Mouse (Mus musculus) heart, embryonic 14.5 days (tissue): ENCODE results near the gene Vmn1r20. TPM values are rescaled to one million over a fixed set of nuclear protein-coding genes. Genes with fewer than 3 reads are reported as not detected.
"Not testable (repeated sequence)": the region's sequence is repeated elsewhere in the genome, so short reads cannot be mapped to it uniquely, and the experiment has no call there.

Source experiments
- ATAC-seq: fragments of 200-750 bp; cut with Nextera tagmentation; 2 replicates; pipeline ENCODE4 v1.8.0; 2017; ENCODE audit warnings: low read depth, moderate TSS enrichment; ENCODE audit not compliant: insufficient number of reproducible peaks, insufficient read depth, low FRiP score
- H3K27ac ChIP-seq, 2 experiments: fragments of 200-500 bp in 1 of 2; fragments of 300-500 bp in 1 of 2; sonication (generic) in 1 of 2; replicated peaks in 1 of 2; 2 replicates each; pipeline ENCODE4 v1.5.1; 2012 to 2014; ENCODE audit warnings: low read depth in 2 of 2, low read length in 2 of 2, control low read depth in 1 of 2, mild to moderate bottlenecking in 1 of 2, mixed read lengths in 1 of 2; ENCODE audit not compliant: control insufficient read depth in 1 of 2, insufficient read depth in 1 of 2
- H3K27me3 ChIP-seq: fragments of 300-500 bp; sonication (generic); 2 replicates; pipeline ENCODE4 v1.6.1; 2014; ENCODE audit warnings: mild to moderate bottlenecking, low read length, control low read depth; ENCODE audit not compliant: control insufficient read depth, insufficient read depth
- H3K36me3 ChIP-seq: fragments of 300-500 bp; sonication (generic); 2 replicates; pipeline ENCODE4 v1.6.1; 2014; ENCODE audit warnings: mild to moderate bottlenecking, control low read depth, low read length, mixed read lengths; ENCODE audit not compliant: control insufficient read depth, insufficient read depth
- H3K4me1 ChIP-seq, 2 experiments: fragments of 200-500 bp in 1 of 2; fragments of 300-500 bp in 1 of 2; sonication (generic) in 1 of 2; 2 replicates each; pipeline ENCODE4 v1.6.1; 2012 to 2014; ENCODE audit warnings: low read length in 2 of 2, control low read depth in 1 of 2, mixed read lengths in 1 of 2; ENCODE audit not compliant: control insufficient read depth in 2 of 2, insufficient read depth in 2 of 2
- H3K4me2 ChIP-seq: fragments of 300-500 bp; sonication (generic); 2 replicates; pipeline ENCODE4 v1.6.1; 2014; ENCODE audit warnings: mild to moderate bottlenecking, low read length
- H3K4me3 ChIP-seq, 2 experiments: fragments of 200-500 bp in 1 of 2; fragments of 300-500 bp in 1 of 2; sonication (generic) in 1 of 2; 2 replicates each; pipeline ENCODE4 v1.5.1; 2012 to 2014; ENCODE audit warnings: low read length in 2 of 2, mild to moderate bottlenecking in 2 of 2, control low read depth in 1 of 2, low read depth in 1 of 2, moderate library complexity in 1 of 2; ENCODE audit not compliant: control insufficient read depth in 1 of 2, insufficient read depth in 1 of 2
- H3K9ac ChIP-seq: fragments of 300-500 bp; sonication (generic); 2 replicates; pipeline ENCODE4 v1.6.1; 2014; ENCODE audit warnings: mild to moderate bottlenecking, low read length
- H3K9me3 ChIP-seq: fragments of 300-500 bp; sonication (generic); 2 replicates; pipeline ENCODE4 v1.6.1; 2016; ENCODE audit warnings: low read length, control low read depth; ENCODE audit not compliant: control insufficient read depth
- WGBS: fragments of 180-500 bp; shearing (Covaris S2); extraction: QIAGEN DNeasy Blood & Tissue Kit; methylation state at CpG from one replicate; pipeline ENCODE4 v1.1.7; 2014; 5-methylcytosine and 5-hydroxymethylcytosine counted together
- polyA plus RNA-seq: library from polyadenylated mRNA; unstranded; fragments of >200 nt; fragmentation: Nextera tagmentation; extraction: Ambion mirVana; gene quantifications from 2 replicates; pipeline ENCODE4 v1.2.1, GENCODE M21; 2014

The Vmn1r20 gene
- not detected in 2 replicates for polyA plus RNA-seq

- H3K27me3 ChIP-seq: no peaks in the 10 kb centered on the region
- H3K9me3 ChIP-seq: no peaks in the 10 kb centered on the region
- H3K4me2 ChIP-seq: no peak within 1 kb of the TSS
- H3K4me1 ChIP-seq: no peaks in the 10 kb centered on the region
- H3K36me3 ChIP-seq: no peaks in the 10 kb centered on the region
- 41% methylated on average over 1 of the region's 1 CpGs for WGBS
- no peak for ATAC-seq
- no peak within 1 kb of the TSS for H3K9ac ChIP-seq
- no peak within 1 kb of the TSS for H3K4me3 ChIP-seq
- H3K27ac ChIP-seq: no peak within 1 kb of the TSS
Measured at GRCm38 (mm10) chr6:57428630-57429029, at the start of gene Vmn1r20. Gene Vmn1r20 (plus strand): TSS chr6:57428930.

DNA sequence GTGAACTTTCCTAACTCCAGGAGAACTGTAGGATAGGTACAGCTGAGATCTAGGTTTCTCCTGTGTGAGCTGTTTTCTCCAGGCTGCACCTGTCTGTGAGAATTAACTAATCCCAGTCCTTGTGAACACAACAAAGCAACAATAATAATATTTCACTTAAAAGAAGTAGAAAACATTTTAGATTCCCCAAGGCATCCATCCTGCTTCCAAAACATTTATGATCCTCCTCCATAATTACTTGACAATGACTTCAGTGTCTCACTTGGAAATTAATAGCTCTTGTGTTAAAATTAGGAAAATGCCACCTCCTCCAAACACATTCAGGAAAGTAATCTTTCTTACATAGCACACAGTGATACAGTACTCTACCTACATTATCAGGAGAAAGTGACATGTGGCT lies 33.0 kb upstream of the Vmn1r20 start, which contains the start of gene Vmn1r18:
Gene Vmn1r18, minus strand, starts transcription at position 101 of the 400 bp plus-strand sequence.
- Histone ChIP-seq H3K27ac (no peak within 1 kb of the TSS), H3K4me1 (no peaks in the 10 kb centered on the region), H3K4me3 (no peak within 1 kb of the TSS), H3K36me3 (no peaks in the 10 kb centered on the region), H3K9me3 (no peaks in the 10 kb centered on the region), H3K4me2 (no peak within 1 kb of the TSS), H3K9ac (no peak within 1 kb of the TSS), H3K27me3 (no peaks in the 10 kb centered on the region)
- no peak for ATAC-seq

DNA sequence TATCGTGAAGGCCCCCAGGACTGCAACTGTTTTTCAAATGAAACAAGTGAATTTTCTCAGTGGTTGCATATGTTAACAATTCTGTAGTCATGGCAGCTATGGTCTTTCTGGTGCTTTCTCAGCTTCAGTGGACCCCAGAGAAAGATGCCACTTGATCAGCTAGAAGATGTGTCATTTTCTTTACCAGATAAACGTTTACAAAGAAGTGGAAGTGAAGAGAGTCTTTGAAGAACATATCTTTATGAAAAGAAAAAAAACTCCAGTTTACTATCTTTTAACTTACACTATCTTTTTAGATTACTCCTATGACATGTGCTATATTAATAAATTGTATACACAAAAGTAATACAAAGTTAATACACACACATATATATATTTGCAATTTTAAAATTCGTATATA lies 25.2 kb upstream of the Vmn1r20 start, which contains the start of gene Vmn1r19:
Gene Vmn1r19, plus strand, starts transcription at position 301 of the 400 bp plus-strand sequence.
- H3K4me3 ChIP-seq, H3K27ac ChIP-seq, H3K27me3 ChIP-seq, H3K36me3 ChIP-seq, H3K9me3 ChIP-seq, H3K4me2 ChIP-seq, H3K9ac ChIP-seq, ATAC-seq, H3K4me1 ChIP-seq: not testable (repeated sequence)
- 60% methylated on average over 3 of the region's 3 CpGs for WGBS

- no peaks in the 10 kb centered on the region for H3K4me1 ChIP-seq
- H3K9me3 ChIP-seq: no peaks in the 10 kb centered on the region
- WGBS: 50% methylated on average over 1 of the region's 1 CpGs
- H3K9ac ChIP-seq: no peak overlapping the region
- H3K36me3 ChIP-seq: no peaks in the 10 kb centered on the region
- no peak overlapping the region for H3K27ac ChIP-seq
- H3K4me3 ChIP-seq: no peak overlapping the region
- no peak for ATAC-seq
- no peaks in the 10 kb centered on the region for H3K27me3 ChIP-seq
- H3K4me2 ChIP-seq: no peak overlapping the region
Measured at GRCm38 (mm10) chr6:57431196-57431595, 2.5 kb downstream of the Vmn1r20 start.

DNA sequence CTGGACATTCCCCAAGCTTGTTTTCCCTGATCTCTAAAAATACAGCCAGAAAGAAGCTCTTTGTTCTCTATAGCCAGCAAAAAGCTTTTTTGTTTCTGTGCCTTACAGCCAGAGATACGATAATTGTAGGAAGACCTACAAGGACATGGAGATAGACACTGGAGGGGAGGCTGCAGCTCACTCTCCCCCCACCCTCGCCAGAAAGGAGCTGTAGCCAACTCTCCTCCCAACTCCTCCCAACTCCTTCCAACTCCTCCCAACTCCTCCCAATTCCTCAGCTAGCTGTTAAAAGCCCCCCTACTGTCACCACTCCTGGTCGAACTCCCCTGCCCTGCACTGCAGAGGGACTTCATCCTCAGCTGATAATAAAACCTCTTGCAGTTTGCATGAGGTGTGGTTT lies 39.4 kb downstream of the Vmn1r20 start:
- H3K4me1 ChIP-seq, H3K4me3 ChIP-seq, H3K27ac ChIP-seq, H3K9ac ChIP-seq, ATAC-seq, H3K36me3 ChIP-seq, H3K27me3 ChIP-seq, H3K9me3 ChIP-seq, H3K4me2 ChIP-seq: not testable (repeated sequence)
- 17% methylated on average over 3 of the region's 3 CpGs for WGBS

Other genes starting within 250 kb of the Vmn1r20 start
- gene Vmn1r13, start 225.6 kb upstream of the Vmn1r20 start, polyA plus RNA-seq: not detected in 2 replicates
- not detected in 2 replicates for gene Vmn1r14, start 197.2 kb upstream of the Vmn1r20 start, polyA plus RNA-seq
- gene Vmn1r15, start 171.0 kb upstream of the Vmn1r20 start, polyA plus RNA-seq: not detected in 2 replicates
- gene Vmn1r16, start 99.4 kb upstream of the Vmn1r20 start, polyA plus RNA-seq: not detected in 2 replicates
- not detected in 2 replicates for gene Vmn1r17, start 65.2 kb upstream of the Vmn1r20 start, polyA plus RNA-seq
- gene Vmn1r18, start 33.1 kb upstream of the Vmn1r20 start, polyA plus RNA-seq: not detected in 2 replicates
- not detected in 2 replicates for gene Vmn1r19, start 25.1 kb upstream of the Vmn1r20 start, polyA plus RNA-seq
- 17.1 and 17.2 TPM in 2 replicates for gene Ppm1k, start 106.5 kb downstream of the Vmn1r20 start, polyA plus RNA-seq
- gene Herc6, start 152.1 kb downstream of the Vmn1r20 start, polyA plus RNA-seq: 4.9 and 5.3 TPM in 2 replicates